Mouse (Mus musculus) kidney, embryonic 14.5 days (tissue): ENCODE results near the gene Eppin. TPM values are rescaled to one million over a fixed set of nuclear protein-coding genes. Genes with fewer than 3 reads are reported as not detected.
"Not testable (repeated sequence)": the region's sequence is repeated elsewhere in the genome, so short reads cannot be mapped to it uniquely, and the experiment has no call there.

Source experiments
- ATAC-seq: fragments of 200-750 bp; cut with Nextera tagmentation; 2 replicates; pipeline ENCODE4 v1.8.0; 2017; ENCODE audit warnings: moderate number of reproducible peaks, mild to moderate bottlenecking, moderate TSS enrichment, moderate library complexity; ENCODE audit not compliant: low FRiP score, low TSS enrichment
- H3K27ac ChIP-seq: fragments of 300-500 bp; sonication (generic); 2 replicates; pipeline ENCODE4 v1.5.1; 2014; ENCODE audit warnings: low read depth, mild to moderate bottlenecking, low read length, moderate library complexity, mixed read lengths
- H3K27me3 ChIP-seq: fragments of 300-500 bp; sonication (generic); 2 replicates; pipeline ENCODE4 v1.6.1; 2014; ENCODE audit warnings: mild to moderate bottlenecking, low read length; ENCODE audit not compliant: control insufficient read depth, insufficient read depth
- H3K36me3 ChIP-seq: fragments of 300-500 bp; sonication (generic); 2 replicates; pipeline ENCODE4 v1.6.1; 2014; ENCODE audit warnings: low read length, mixed read lengths; ENCODE audit not compliant: control insufficient read depth, insufficient read depth
- H3K4me1 ChIP-seq: fragments of 300-500 bp; sonication (generic); 2 replicates; pipeline ENCODE4 v1.6.1; 2014; ENCODE audit warnings: low read length, mixed read lengths; ENCODE audit not compliant: control insufficient read depth, insufficient read depth
- H3K4me2 ChIP-seq: fragments of 300-500 bp; sonication (generic); replicated peaks from 2 replicates; pipeline ENCODE4 v1.6.1; 2014; ENCODE audit warnings: low read depth, mild to moderate bottlenecking, low read length
- H3K4me3 ChIP-seq: fragments of 300-500 bp; sonication (generic); 2 replicates; pipeline ENCODE4 v1.5.1; 2014; ENCODE audit warnings: mild to moderate bottlenecking, low read length
- H3K9ac ChIP-seq: fragments of 300-500 bp; sonication (generic); 2 replicates; pipeline ENCODE4 v1.6.1; 2014; ENCODE audit warnings: low read depth, mild to moderate bottlenecking, low read length, moderate library complexity
- H3K9me3 ChIP-seq: fragments of 300-500 bp; sonication (generic); 2 replicates; pipeline ENCODE4 v1.6.1; 2016; ENCODE audit warnings: low read length; ENCODE audit not compliant: control insufficient read depth
- WGBS: fragments of 180-500 bp; shearing (Covaris S2); extraction: QIAGEN DNeasy Blood & Tissue Kit; methylation state at CpG from one replicate; pipeline ENCODE4 v1.1.7; 2014; 5-methylcytosine and 5-hydroxymethylcytosine counted together
- polyA plus RNA-seq: library from polyadenylated mRNA; unstranded; fragments of >200 nt; fragmentation: Nextera tagmentation; extraction: Ambion mirVana; gene quantifications from 2 replicates; pipeline ENCODE4 v1.2.1, GENCODE M21; 2014

The Eppin gene
- polyA plus RNA-seq, 1 experiment from 2014 or later: not detected

GRCm38 (mm10) chr2:164608781-164609180 lies 15.4 kb upstream of the Eppin start:
- H3K27me3 ChIP-seq: no peaks in the 10 kb centered on the region
- H3K4me3 ChIP-seq: no peak overlapping the region
- H3K4me2 ChIP-seq: 0 out of 2 replicates have a peak overlapping the region, but pooled peaks have one; percentile 4
- no peak for ATAC-seq
- H3K9ac ChIP-seq: no peak overlapping the region
- WGBS: 43% methylated on average over 6 of the region's 6 CpGs
- H3K36me3 ChIP-seq: no peaks in the 10 kb centered on the region
- H3K9me3 ChIP-seq: no peaks in the 10 kb centered on the region
- H3K4me1 ChIP-seq: no peaks in the 10 kb centered on the region
- H3K27ac ChIP-seq: no peak overlapping the region

GRCm38 (mm10) chr2:164604411-164604810 lies 11.0 kb upstream of the Eppin start:
- H3K4me1 ChIP-seq: no peaks in the 10 kb centered on the region
- H3K9ac ChIP-seq: no peak overlapping the region
- H3K36me3 ChIP-seq: no peaks in the 10 kb centered on the region
- no peak for ATAC-seq
- H3K9me3 ChIP-seq: no peaks in the 10 kb centered on the region
- H3K4me3 ChIP-seq: no peak overlapping the region
- H3K27ac ChIP-seq: no peak overlapping the region
- WGBS: 90% methylated on average over 8 of the region's 8 CpGs
- no peak overlapping the region for H3K4me2 ChIP-seq
- H3K27me3 ChIP-seq: no peaks in the 10 kb centered on the region

DNA sequence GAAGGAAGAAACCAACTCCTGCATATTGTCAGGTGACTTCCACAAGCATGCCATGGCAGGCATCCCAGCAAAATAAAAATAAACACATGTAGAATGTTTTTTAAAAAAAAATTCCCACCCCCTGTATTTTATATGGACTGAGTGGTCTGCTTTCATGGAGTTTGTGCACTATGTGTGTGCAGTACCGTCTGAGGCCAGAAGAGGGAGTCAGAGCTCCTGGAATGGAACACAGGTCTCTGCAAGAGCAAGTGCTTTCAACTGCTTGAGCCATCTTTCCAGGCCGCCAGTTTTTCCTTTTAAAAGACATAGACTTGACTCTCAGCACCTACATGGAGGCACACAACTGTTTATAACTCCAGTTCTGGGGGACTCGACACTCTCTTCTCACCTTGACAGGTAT lies 10.1 kb upstream of the Eppin start:
- Histone ChIP-seq H3K4me1 (no peaks in the 10 kb centered on the region), H3K9ac (no peak overlapping the region), H3K9me3 (no peaks in the 10 kb centered on the region), H3K27ac (no peak overlapping the region), H3K4me3 (no peak overlapping the region), H3K27me3 (no peaks in the 10 kb centered on the region), H3K4me2 (no peak overlapping the region), H3K36me3 (no peaks in the 10 kb centered on the region)
- ATAC-seq: no peak
- whole genome bisulfite sequencing: 83% methylated on average over 3 of the region's 3 CpGs

- Histone ChIP-seq H3K9me3 (no peaks in the 10 kb centered on the region), H3K9ac (no peak overlapping the region), H3K4me3 (no peak overlapping the region), H3K27me3 (no peaks in the 10 kb centered on the region), H3K4me2 (no peak overlapping the region), H3K36me3 (no peaks in the 10 kb centered on the region), H3K4me1 (no peaks in the 10 kb centered on the region), H3K27ac (no peak overlapping the region)
- ATAC-seq: no peak
- 73% methylated on average over 3 of the region's 3 CpGs for WGBS
Measured at GRCm38 (mm10) chr2:164600179-164600578, 6.8 kb upstream of the Eppin start.

DNA sequence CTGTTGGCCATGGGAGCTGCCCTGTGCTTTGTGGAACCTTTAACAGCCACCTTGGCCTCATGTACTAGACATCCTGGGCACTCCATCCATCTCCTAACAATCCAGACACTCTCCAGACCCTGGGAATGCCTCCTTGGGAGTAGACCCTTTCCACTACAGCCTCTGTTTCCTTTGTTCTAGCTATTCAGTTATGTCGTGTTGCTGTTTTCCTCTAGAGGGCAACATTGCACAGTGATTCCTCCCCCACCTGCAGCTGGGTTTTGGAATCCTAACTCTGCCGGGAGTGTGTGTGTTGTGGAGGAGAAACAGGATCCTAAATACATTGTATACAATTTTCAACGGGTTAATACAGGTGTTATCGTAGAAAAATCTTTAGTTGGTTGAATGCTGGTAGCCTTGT lies 1.4 kb downstream of the Eppin start:
- no peak overlapping the region for H3K9ac ChIP-seq
- H3K27ac ChIP-seq: no peak overlapping the region
- H3K4me1 ChIP-seq: no peaks in the 10 kb centered on the region
- 4% methylated on average over 4 of the region's 4 CpGs for WGBS
- no peaks in the 10 kb centered on the region for H3K36me3 ChIP-seq
- ATAC-seq: no peak
- H3K4me2 ChIP-seq: no peak overlapping the region
- H3K4me3 ChIP-seq: no peak overlapping the region
- H3K9me3 ChIP-seq: no peaks in the 10 kb centered on the region
- H3K27me3 ChIP-seq: no peaks in the 10 kb centered on the region

- H3K4me1 ChIP-seq, H3K9ac ChIP-seq, H3K36me3 ChIP-seq, H3K4me3 ChIP-seq, H3K27me3 ChIP-seq, H3K4me2 ChIP-seq, H3K27ac ChIP-seq, H3K9me3 ChIP-seq, ATAC-seq: not testable (repeated sequence)
- 61% methylated on average over 13 of the region's 13 CpGs for WGBS
Measured at GRCm38 (mm10) chr2:164585025-164585725, 8.2 kb downstream of the Eppin start, which contains the start of gene Wfdc6a. TSS of gene Wfdc6a (minus strand) at chr2:164585447.

DNA sequence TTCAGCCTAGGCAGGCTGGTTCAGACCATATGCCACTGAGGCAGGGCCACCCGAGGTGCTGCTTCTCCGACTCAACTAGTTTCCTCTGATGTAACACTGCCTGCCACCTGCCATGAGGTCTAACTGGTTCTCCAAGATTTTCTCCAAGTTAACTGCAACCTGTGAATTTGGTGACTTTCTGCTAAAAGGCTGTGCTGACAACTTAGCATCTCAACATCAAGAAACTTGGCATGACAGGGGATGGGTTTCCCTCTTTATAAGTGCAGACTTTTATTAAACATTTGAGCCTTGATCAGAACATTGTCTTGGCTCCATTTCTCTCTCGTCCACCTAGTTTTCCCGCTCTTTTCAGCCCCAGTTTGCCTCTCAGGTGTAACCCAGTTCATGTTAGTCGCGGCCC lies 20.0 kb downstream of the Eppin start, which contains the start of gene Spint3:
Spint3 (minus strand) TSS at position 101 of the 400 bp plus-strand sequence.
- H3K9me3 ChIP-seq, H3K27ac ChIP-seq, H3K27me3 ChIP-seq, H3K4me3 ChIP-seq, ATAC-seq, H3K36me3 ChIP-seq, H3K4me1 ChIP-seq, H3K4me2 ChIP-seq, H3K9ac ChIP-seq: not testable (repeated sequence)
- 83% methylated on average over 6 of the region's 6 CpGs for WGBS

DNA sequence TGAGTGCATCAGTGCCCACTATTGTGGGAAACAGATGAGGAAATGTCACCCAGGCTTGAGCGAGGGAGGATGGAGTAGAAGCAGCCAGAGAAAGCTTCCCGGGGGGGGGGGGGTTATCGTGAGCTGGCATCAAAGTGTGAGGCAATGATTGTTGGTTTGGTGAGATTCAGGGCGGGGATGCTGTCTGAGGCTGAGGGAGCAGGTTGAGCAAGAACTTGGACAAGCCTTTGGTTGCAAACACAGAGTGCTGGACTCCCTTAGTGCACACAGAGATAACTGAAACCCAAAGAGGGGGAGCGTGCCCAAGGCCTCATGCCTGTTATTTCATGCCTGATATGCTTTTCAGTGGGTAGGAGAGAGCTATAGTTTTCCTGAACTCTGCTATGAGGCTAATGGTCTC lies 25.9 kb downstream of the Eppin start:
- WGBS: 92% methylated on average over 5 of the region's 5 CpGs
- no peaks in the 10 kb centered on the region for H3K27me3 ChIP-seq
- no peak overlapping the region for H3K27ac ChIP-seq
- H3K36me3 ChIP-seq: peaks cover 10% of the 10 kb centered on the region
- H3K9me3 ChIP-seq: no peaks in the 10 kb centered on the region
- H3K4me2 ChIP-seq: no peak overlapping the region
- H3K9ac ChIP-seq: no peak overlapping the region
- ATAC-seq: no peak
- no peak overlapping the region for H3K4me3 ChIP-seq
- H3K4me1 ChIP-seq: 0 out of 2 replicates have a peak, but pooled peaks cover 6% of the 10 kb centered on the region

- no peak for ATAC-seq
- 0 out of 2 replicates have a peak, but pooled peaks cover 6% of the 10 kb centered on the region for H3K4me1 ChIP-seq
- 88% methylated on average over 2 of the region's 2 CpGs for WGBS
Measured at GRCm38 (mm10) chr2:164566997-164567396, 26.4 kb downstream of the Eppin start.

More at GRCm38 (mm10) chr2:164566997-164567396, 26.4 kb downstream of the Eppin start:
- H3K36me3 ChIP-seq: peaks cover 10% of the 10 kb centered on the region
- no peak overlapping the region for H3K27ac ChIP-seq
- H3K4me3 ChIP-seq: no peak overlapping the region
- no peak overlapping the region for H3K4me2 ChIP-seq
- H3K9ac ChIP-seq: no peak overlapping the region
- H3K27me3 ChIP-seq: no peaks in the 10 kb centered on the region
- H3K9me3 ChIP-seq: no peaks in the 10 kb centered on the region
